Mouse (Mus musculus) stomach, adult 2 months (tissue): ENCODE measurements around the gene Tsnaxip1. TPM values are rescaled to one million over a fixed set of nuclear protein-coding genes. Genes with fewer than 3 reads are reported as not detected.

Experiments used
- polyA plus RNA-seq: library from polyadenylated mRNA; depleted of rRNA; stranded (reverse); fragments of >200 nt; gene quantifications from 2 replicates; pipeline ENCODE4 v1.2.3, GENCODE M21; 2012; rRNA removed

Tsnaxip1 gene
- not detected in 2 replicates for polyA plus RNA-seq

GRCm38 (mm10) chr8:105826861-105827848, at the start of gene Tsnaxip1, which contains the start of gene Ranbp10:
Gene Tsnaxip1 (plus strand): TSS chr8:105827731.
Gene Ranbp10 (minus strand): TSS chr8:105827350.

GRCm38 (mm10) chr8:105853178-105853577, 25.6 kb downstream of the Tsnaxip1 start, which contains the start of gene Cenpt:
Gene Cenpt (minus strand): TSS chr8:105853278.

GRCm38 (mm10) chr8:105854715-105855216, 27.2 kb downstream of the Tsnaxip1 start, which contains the start of gene Thap11:
Gene Thap11 (plus strand): TSS chr8:105855132.

GRCm38 (mm10) chr8:105860143-105860981, 32.8 kb downstream of the Tsnaxip1 start, which contains the start of gene Nutf2:
Gene Nutf2 (plus strand): TSS chr8:105860580.

GRCm38 (mm10) chr8:105880754-105881520, 53.4 kb downstream of the Tsnaxip1 start, which contains the start of gene Edc4:
Gene Edc4 (plus strand): TSS chr8:105880881.

GRCm38 (mm10) chr8:105893339-105893738, 65.8 kb downstream of the Tsnaxip1 start, which contains the start of gene Nrn1l:
Gene Nrn1l (plus strand): TSS chr8:105893567.

Other genes with a start within 250 kb of the Tsnaxip1 start
- 12.1 and 15.4 TPM in 2 replicates for gene Ripor1, start 222.5 kb upstream of the Tsnaxip1 start, polyA plus RNA-seq
- 3.0 and 5.4 TPM in 2 replicates for gene Ctcf, start 191.2 kb upstream of the Tsnaxip1 start, polyA plus RNA-seq
- gene Agrp, start 190.3 kb upstream of the Tsnaxip1 start, polyA plus RNA-seq: 0.28 and 0.55 TPM in 2 replicates
- gene Carmil2, start 141.5 kb upstream of the Tsnaxip1 start, polyA plus RNA-seq: 0.63 and 0.81 TPM in 2 replicates
- gene Acd, start 126.6 kb upstream of the Tsnaxip1 start, polyA plus RNA-seq: 26.4 and 27.8 TPM in 2 replicates
- gene Pard6a, start 126.6 kb upstream of the Tsnaxip1 start, polyA plus RNA-seq: 11.7 and 17.9 TPM in 2 replicates
- 0.09 TPM in 1 of 2 replicates, not detected in the other for gene 4933405L10Rik, start 120.1 kb upstream of the Tsnaxip1 start, polyA plus RNA-seq
- 5.2 and 5.7 TPM in 2 replicates for gene Enkd1, start 119.5 kb upstream of the Tsnaxip1 start, polyA plus RNA-seq
- 5.3 and 5.6 TPM in 2 replicates for gene Gfod2, start 69.1 kb upstream of the Tsnaxip1 start, polyA plus RNA-seq
- 10.5 and 10.6 TPM in 2 replicates for gene Ranbp10, start 381 bp upstream of the Tsnaxip1 start, polyA plus RNA-seq
- 6.6 and 6.7 TPM in 2 replicates for gene Cenpt, start 25.5 kb downstream of the Tsnaxip1 start, polyA plus RNA-seq
- gene Thap11, start 27.4 kb downstream of the Tsnaxip1 start, polyA plus RNA-seq: 26.9 and 36.7 TPM in 2 replicates
- 2.5 and 9.7 TPM in 2 replicates for gene Nutf2, start 32.8 kb downstream of the Tsnaxip1 start, polyA plus RNA-seq
- gene Edc4, start 53.1 kb downstream of the Tsnaxip1 start, polyA plus RNA-seq: 29.6 and 40.6 TPM in 2 replicates
- gene Nrn1l, start 65.8 kb downstream of the Tsnaxip1 start, polyA plus RNA-seq: 1.5 and 2.0 TPM in 2 replicates
- 13.3 and 13.9 TPM in 2 replicates for gene Pskh1, start 72.7 kb downstream of the Tsnaxip1 start, polyA plus RNA-seq
- gene Ctrl, start 106.1 kb downstream of the Tsnaxip1 start, polyA plus RNA-seq: 0.86 and 1.3 TPM in 2 replicates
- gene Psmb10, start 110.7 kb downstream of the Tsnaxip1 start, polyA plus RNA-seq: 56.1 and 73.9 TPM in 2 replicates
- gene Lcat, start 115.7 kb downstream of the Tsnaxip1 start, polyA plus RNA-seq: 1.1 and 1.5 TPM in 2 replicates
- 11.7 and 12.5 TPM in 2 replicates for gene Slc12a4, start 138.4 kb downstream of the Tsnaxip1 start, polyA plus RNA-seq
- 0.08 TPM in 1 of 2 replicates, not detected in the other for gene Dpep3, start 151.7 kb downstream of the Tsnaxip1 start, polyA plus RNA-seq
- 1.2 and 2.2 TPM in 2 replicates for gene Dus2, start 163.6 kb downstream of the Tsnaxip1 start, polyA plus RNA-seq
- gene Dpep2nb, start 178.2 kb downstream of the Tsnaxip1 start, polyA plus RNA-seq: not detected in 2 replicates
- 3.3 and 4.3 TPM in 2 replicates for gene Ddx28, start 184.2 kb downstream of the Tsnaxip1 start, polyA plus RNA-seq
- gene Nfatc3, start 231.1 kb downstream of the Tsnaxip1 start, polyA plus RNA-seq: 3.7 and 5.8 TPM in 2 replicates